Mouse (Mus musculus) naive thymus-derived CD4-positive, alpha-beta T cell, adult 2 months (primary cell): ENCODE data around the gene Megf8.
A peak's percentile ranks its signal among the peaks of the same experiment; 100 is the strongest.
"Not testable (repeated sequence)": the region's sequence is repeated elsewhere in the genome, so short reads cannot be mapped to it uniquely, and the experiment has no call there.

Experiments
- DNase-seq: peaks from one replicate; pipeline ENCODE4 v3.0.0-alpha.2; 2011; ENCODE audit warnings: low read depth

The Megf8 gene

GRCm38 (mm10) chr7:25297454-25298325, 19.3 kb upstream of the Megf8 start, which contains the start of gene Pafah1b3:
Gene Pafah1b3 (minus strand): TSS chr7:25297986.
- peak; percentile 65 for DNase-seq

GRCm38 (mm10) chr7:25301063-25301462, 15.9 kb upstream of the Megf8 start, which contains the start of gene Prr19:
Gene Prr19 (plus strand): TSS chr7:25301411.
- no peak for DNase-seq

DNA sequence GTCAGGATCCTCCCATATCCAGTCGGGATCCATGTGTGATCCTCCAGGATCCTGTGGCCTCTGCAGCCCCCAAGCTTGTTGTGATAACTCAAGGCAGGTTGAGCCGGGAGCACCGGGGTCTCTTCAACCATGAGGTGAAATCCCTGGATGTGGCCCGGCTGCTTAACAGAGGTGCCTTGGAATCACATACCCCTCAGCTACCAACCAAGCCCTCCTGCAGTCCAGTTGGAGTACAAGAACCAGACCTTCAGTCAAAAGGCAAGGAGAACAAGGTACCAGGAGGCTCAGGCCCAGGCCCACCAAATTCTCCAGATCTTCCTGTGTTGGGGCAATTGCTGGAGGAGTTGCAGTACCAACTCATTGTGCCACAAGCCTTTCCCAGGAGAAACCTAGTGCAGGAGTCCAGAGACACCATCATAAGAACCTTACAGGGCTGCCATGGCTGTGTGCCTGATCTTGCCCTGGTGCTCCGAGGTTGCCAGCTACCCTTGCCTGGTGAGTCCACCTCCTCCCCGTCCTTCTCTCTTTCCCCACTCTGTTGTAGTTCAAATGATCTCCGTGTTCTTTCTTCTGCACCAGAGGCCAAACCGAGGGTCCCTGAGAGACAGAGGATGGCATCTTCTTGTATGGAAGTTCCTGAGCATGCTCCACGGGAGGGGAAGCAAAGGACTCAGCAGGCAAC, 13.8 kb upstream of the Megf8 start:
- DNase-seq = no peak

DNA sequence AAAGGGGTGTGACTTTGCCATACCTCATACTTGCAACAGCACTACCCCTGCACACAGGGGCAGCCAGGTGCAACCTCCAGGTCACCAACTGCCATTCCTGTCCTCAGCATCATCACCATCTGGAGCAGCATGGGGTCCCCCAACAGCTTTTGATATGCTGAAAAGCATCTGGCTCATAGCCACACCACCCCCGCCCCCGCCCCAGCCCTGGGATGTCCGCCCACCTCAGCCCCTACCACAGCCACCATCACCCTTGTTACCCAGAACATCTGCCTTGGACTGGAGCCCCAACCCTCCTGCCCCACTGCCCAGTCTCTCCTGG, 13.3 kb upstream of the Megf8 start:
- no peak for DNase-seq

DNA sequence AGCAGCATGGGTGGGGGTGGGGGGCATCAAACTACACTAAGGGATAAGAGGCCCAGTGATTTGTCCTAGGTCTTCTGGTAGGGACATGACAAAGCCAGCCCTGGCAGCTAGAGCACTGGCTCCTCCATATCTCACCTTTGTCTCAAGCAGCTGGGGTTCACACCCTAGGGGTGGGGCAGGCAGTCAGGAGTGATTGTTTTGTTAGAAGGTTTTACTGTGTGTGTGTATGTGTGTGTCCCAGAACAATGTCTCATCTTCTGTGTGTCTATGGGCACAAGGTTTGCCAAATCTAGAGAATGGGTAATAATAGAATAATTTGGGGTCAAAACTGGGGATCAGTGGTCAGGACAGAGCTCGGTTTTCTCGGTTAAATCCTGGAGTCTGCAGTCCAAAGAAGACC, 11.5 kb upstream of the Megf8 start:
- DNase-seq = no peak

DNA sequence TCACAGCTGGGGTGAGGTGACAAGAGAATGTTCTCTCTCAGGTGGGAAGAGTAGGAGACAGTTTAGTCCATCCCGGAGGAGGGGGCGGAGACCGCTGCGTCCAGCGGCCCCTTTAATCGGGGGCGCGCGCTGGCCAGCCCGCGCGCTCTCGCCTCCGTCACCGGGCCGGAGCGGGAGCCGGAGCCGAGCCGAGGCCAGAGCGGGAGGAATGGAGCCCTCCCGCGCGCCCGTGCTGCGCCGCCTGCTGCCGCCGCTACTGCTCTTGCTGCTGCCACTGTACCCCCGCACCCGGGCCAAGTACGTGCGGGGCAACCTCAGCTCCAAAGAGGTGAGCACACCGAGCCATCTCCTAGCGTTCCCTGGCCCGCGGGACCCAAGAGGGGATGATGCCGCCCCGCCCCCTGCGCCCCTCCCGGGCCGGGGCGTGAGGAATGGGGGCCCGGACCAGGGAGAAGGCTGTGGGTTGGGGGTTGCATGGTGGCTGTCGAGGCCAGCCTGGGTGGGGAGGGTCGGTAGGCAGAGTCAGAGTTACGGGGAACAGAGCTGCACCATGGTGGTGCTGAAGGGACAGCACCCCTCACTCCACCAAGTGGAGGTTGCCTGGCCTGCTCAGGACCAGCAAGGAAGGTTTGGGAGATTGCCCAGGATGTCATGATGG, 10.9 kb upstream of the Megf8 start, which contains the start of gene Tmem145:
Tmem145 (plus strand) TSS at position 151 of the 658 bp plus-strand sequence.
- DNase-seq = peak; percentile 44

DNA sequence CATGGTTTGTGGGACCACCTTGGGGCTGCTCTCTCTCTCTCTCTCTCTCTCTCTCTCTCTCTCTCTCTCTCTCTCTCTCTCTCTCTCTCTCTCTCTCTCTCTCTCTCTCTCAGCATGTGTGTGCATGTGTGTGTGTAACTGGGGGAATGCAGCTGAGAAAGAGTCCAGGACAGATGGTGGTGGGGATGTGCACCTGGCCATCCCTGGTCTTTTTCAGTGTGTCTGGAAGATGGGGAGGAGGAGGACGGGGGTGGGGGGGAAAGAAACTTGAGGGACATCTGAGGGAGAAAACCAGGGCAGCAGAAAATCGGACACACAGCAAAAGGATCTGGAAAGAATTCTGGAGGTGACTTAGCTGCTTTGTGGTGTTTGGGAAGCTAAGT, 10.4 kb upstream of the Megf8 start:
- no peak for DNase-seq

- no peak for DNase-seq
Observed at GRCm38 (mm10) chr7:25308702-25309318, 8.2 kb upstream of the Megf8 start.

DNA sequence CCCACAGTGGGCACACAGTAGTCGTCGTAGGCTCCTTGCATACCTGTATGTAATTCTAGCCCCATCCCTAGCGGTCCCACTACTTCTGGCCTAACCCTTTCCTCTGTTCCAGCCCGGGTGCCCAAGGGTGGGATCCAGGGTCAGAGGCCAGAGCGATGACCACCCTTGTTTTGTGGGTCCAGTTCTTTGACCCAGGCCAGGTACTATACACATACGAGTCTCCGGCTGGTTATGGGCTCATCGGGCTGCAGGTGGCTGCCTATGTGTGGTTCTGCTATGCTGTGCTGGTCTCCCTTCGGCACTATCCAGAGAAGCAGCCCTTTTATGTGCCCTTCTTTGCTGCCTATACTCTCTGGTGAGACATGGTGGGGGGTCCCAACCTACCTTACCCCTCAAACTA, 7.5 kb upstream of the Megf8 start:
- DNase-seq = no peak

GRCm38 (mm10) chr7:25311193-25311592, 5.8 kb upstream of the Megf8 start:
- no peak for DNase-seq

GRCm38 (mm10) chr7:25313325-25313724, 3.6 kb upstream of the Megf8 start:
- DNase-seq = no peak

- DNase-seq = peak; percentile 29
Observed at GRCm38 (mm10) chr7:25314606-25315305, 2.2 kb upstream of the Megf8 start.

- peak; percentile 30 for DNase-seq
Observed at GRCm38 (mm10) chr7:25315306-25316041, 1.5 kb upstream of the Megf8 start.

- no peak for DNase-seq
Observed at GRCm38 (mm10) chr7:25317446-25317999, 559 bp downstream of the Megf8 start.

- DNase-seq = no peak
Observed at GRCm38 (mm10) chr7:25322058-25322484, 5.1 kb downstream of the Megf8 start.

DNA sequence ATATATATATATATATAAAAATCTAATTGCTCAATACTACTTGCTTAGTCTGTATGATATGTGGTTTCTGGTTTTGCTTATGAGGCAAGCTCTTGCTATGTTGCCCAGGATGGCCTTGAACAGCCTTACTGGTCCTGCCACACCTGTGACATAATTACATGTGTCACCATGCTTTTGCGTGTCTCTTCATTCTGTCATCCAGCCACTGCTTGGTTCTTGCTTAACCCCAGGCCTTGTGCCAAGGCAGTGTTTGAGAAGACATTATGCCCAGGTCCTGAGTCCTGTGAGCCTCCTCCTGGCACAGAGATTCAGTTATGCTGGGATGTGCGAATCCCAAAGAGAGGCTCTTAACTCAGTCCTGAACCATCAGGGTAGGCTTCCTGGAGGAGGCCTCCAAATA, 6.3 kb downstream of the Megf8 start:
- DNase-seq = no peak

DNA sequence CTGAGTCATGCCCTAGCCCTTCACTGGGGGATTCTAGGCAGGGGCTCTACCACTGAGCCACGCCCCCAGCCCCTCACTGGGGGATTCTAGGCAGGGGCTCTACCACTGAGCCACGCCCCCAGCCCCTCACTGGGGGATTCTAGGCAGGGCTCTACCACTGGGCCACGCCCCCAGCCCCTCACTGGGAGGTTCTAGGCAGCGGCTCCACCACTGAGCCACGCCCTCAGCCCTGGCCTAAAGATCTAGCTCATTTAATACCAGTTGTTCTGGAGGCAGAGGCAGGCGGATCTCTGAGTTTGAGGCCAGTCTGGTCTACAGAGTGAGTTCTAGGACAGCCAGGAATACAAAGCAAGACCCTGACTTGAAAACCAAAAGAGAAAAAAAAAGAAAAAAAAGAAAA, 8.5 kb downstream of the Megf8 start:
- DNase-seq = not testable (repeated sequence)

DNA sequence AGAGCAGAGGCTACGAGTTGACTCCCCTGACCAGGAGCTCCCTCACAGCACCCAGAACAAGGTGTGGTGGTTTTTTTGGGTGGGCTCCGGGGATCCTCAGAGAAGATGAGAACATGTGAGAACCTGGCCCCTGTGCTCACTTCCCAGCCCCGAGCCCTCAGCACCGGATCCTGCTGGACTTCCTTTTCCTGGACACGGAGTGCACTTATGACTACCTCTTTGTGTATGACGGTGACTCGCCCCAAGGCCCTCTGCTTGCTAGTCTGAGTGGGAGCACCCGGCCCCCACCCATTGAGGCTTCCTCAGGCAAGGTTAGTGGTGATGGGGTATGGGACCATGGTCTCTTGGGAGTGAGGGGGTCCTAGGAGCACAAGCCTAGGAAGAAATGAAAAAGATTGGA, 9.3 kb downstream of the Megf8 start:
- no peak for DNase-seq

GRCm38 (mm10) chr7:25333596-25334307, 16.8 kb downstream of the Megf8 start:
- peak; percentile 83 for DNase-seq

DNA sequence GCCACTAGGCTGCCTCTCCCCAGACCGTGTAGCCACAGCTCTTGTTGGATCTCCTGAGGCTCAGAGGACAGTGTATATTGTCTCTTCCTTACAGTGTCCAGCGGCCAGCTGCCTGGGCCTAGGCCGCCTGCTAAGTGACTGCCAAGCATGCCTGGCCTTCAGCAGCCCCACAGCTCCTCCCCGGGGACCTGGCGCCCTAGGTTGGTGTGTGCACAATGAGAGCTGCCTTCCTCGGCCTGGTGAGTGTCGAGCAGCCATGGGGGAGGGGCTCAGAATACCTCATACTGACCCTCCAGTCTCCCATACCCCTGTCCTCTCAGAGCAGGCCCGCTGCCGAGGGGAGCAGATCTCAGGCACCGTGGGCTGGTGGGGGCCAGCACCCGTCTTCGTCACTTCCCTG, 17.5 kb downstream of the Megf8 start:
- DNase-seq = no peak
